Mouse (Mus musculus): ENCODE measurements at regions not wholly inside any gene's neighbourhood (a gene's known extent, or its start where the extent isn't known, plus 50 kb on each side); places are given as distances from the start of the nearest gene placed in this dataset.

GRCm38 (mm10) chr11:113071942-113072341 is 289.9 kb downstream of the Sox9 start:
- TF ChIP-seq EP300 (IDR thresholded peaks at IDR 0.05): no peak
- no peak for TF ChIP-seq CTCF (IDR thresholded peaks at IDR 0.05)

All from lung, postnatal 0 days (tissue).